Mouse (Mus musculus) midbrain, embryonic 11.5 days (tissue): ENCODE measurements around the gene Ece1. TPM values are rescaled to one million over a fixed set of nuclear protein-coding genes. Genes with fewer than 3 reads are reported as not detected.

Source experiments
- ATAC-seq: fragments of 200-750 bp; cut with Nextera tagmentation; 2 replicates; pipeline ENCODE4 v1.8.0; 2017; ENCODE audit warnings: moderate TSS enrichment, moderate library complexity; ENCODE audit not compliant: low FRiP score
- DNase-seq: peaks from one replicate; pipeline ENCODE4 v3.0.0; 2015; ENCODE audit warnings: low spot score; ENCODE audit errors: missing footprints
- H3K27ac ChIP-seq: fragments of 300-500 bp; sonication (generic); 2 replicates; pipeline ENCODE4 v1.5.1; 2014; ENCODE audit warnings: low read depth, low read length
- H3K27me3 ChIP-seq: fragments of 300-500 bp; sonication (generic); 2 replicates; pipeline ENCODE4 v1.6.1; 2014; ENCODE audit warnings: mild to moderate bottlenecking, low read length, moderate library complexity, mixed read lengths; ENCODE audit not compliant: control insufficient read depth, insufficient read depth
- H3K36me3 ChIP-seq: fragments of 300-500 bp; sonication (generic); 2 replicates; pipeline ENCODE4 v1.6.1; 2014; ENCODE audit warnings: mild to moderate bottlenecking, low read length, moderate library complexity, mixed read lengths; ENCODE audit not compliant: control insufficient read depth, insufficient read depth
- H3K4me1 ChIP-seq: fragments of 300-500 bp; sonication (generic); 2 replicates; pipeline ENCODE4 v1.6.1; 2014; ENCODE audit warnings: low read length; ENCODE audit not compliant: control insufficient read depth, insufficient read depth
- H3K4me2 ChIP-seq: fragments of 300-500 bp; sonication (generic); 2 replicates; pipeline ENCODE4 v1.6.1; 2014; ENCODE audit warnings: mild to moderate bottlenecking, moderate library complexity
- H3K4me3 ChIP-seq: fragments of 300-500 bp; sonication (generic); 2 replicates; pipeline ENCODE4 v1.5.1; 2014; ENCODE audit warnings: low read depth, low read length
- H3K9ac ChIP-seq: fragments of 300-500 bp; sonication (generic); 2 replicates; pipeline ENCODE4 v1.6.1; 2014; ENCODE audit warnings: low read length
- H3K9me3 ChIP-seq: fragments of 300-500 bp; sonication (generic); 2 replicates; pipeline ENCODE4 v1.6.1; 2016; ENCODE audit warnings: low read length; ENCODE audit not compliant: control insufficient read depth
- WGBS: fragments of 180-500 bp; shearing (Covaris S2); extraction: QIAGEN DNeasy Blood & Tissue Kit; methylation state at CpG from one replicate; pipeline ENCODE4 v1.1.7; 2014; 5-methylcytosine and 5-hydroxymethylcytosine counted together
- polyA plus RNA-seq: library from polyadenylated mRNA; unstranded; fragments of >200 nt; fragmentation: Nextera tagmentation; extraction: Ambion mirVana; gene quantifications from 2 replicates; pipeline ENCODE4 v1.2.1, GENCODE M21; 2014

Gene Ece1
- polyA plus RNA-seq, 1 experiment from 2014 or later: 26.6 TPM

DNA sequence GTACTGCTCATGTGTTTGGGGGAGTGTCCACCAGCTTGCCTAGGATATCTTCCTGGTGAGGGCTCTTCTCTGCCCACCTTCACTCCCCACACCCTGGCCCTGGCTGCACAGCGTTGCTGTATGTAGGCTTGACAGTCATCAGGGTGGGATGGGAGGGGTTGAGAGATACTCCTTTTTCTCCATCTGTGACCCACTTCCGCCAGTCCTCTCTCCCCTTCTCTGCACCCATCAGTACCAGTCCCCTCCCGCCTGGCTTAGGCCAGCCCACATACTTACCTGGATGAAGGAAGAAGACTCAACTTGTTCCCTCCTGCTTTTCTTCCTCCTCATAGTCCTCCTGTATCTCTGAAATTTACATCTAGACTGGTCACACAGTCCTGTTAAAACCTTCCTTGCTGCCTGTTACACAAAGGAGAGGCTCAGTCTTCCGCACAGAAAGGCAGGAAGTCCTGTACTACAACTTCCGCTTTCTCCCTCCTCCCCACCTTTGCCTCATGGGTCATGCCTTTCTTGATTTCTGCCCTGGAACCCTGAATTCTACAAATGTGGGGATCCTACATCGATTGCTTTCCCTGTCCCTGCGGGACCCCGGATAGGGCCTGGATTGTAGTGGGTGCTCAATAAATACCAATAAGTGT, 21.6 kb downstream of the Ece1 start:
- 88% methylated on average over 8 of the region's 8 CpGs for WGBS
- no peaks in the 10 kb centered on the region for H3K27me3 ChIP-seq
- no peak for DNase-seq
- no peak overlapping the region for H3K4me3 ChIP-seq
- H3K36me3 ChIP-seq: no peaks in the 10 kb centered on the region
- H3K4me1 ChIP-seq: no peaks in the 10 kb centered on the region
- H3K4me2 ChIP-seq: no peak overlapping the region
- no peak overlapping the region for H3K9ac ChIP-seq
- no peaks in the 10 kb centered on the region for H3K9me3 ChIP-seq
- no peak overlapping the region for H3K27ac ChIP-seq
- no peak; the same call in 1 of the 2 replicates for ATAC-seq

DNA sequence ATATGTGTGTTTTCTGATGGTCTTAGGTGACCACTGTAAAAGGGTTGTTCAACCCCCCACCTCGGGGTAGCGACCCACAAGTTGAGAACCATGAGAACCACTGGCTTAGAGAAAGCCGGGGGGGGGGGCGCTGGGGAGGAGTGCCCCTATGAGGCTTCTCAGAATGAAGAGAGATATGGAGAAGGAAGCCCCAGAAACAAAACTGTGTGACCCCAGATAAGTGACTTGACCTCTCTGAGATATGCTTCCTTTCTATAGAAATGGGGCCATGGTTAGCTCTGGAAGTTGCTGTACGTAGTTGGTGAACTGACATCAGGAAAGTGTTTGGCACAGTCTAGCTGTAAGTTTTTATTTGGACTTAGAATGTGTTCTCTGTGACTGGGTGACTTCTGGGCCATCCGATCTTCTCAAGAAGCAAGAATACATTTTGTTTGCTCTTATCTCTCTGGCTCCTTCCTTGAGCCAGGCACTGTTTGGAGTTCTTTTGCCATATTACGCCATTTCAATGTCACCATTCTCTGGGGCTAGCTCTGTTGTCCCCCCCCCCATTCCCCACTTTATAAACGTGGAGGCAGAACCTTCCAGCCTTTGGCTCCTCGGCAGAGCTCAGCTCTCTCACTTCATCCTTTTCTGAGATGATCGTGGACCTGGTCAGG, 25.4 kb downstream of the Ece1 start:
- DNase-seq (no peak), ATAC-seq (no peak)
- H3K4me3 ChIP-seq: no peak overlapping the region
- H3K9me3 ChIP-seq: no peaks in the 10 kb centered on the region
- no peak overlapping the region for H3K4me2 ChIP-seq
- WGBS: 85% methylated on average over 10 of the region's 10 CpGs
- H3K27ac ChIP-seq: no peak overlapping the region
- H3K27me3 ChIP-seq: no peaks in the 10 kb centered on the region
- no peak overlapping the region for H3K9ac ChIP-seq
- H3K4me1 ChIP-seq: peaks cover 14% of the 10 kb centered on the region
- H3K36me3 ChIP-seq: no peaks in the 10 kb centered on the region

DNA sequence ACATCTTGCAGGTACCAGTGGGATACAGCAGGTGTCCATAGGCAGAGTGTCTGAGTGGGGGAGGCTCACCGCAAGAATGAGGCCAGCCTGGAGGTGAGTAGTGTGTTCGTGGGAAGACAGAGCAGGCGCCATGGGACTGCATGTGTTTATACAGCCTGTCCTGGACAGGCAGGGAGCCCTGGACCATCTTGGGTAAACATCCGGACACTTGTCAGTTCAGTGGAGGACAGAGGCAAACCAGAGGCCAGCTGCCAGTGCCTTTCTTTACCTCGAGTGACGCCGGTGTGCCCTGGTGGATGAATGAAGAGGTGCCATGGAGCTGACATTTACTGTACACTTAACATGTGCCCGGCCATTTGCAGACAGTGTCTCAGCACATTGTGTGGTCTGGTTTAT, 26.0 kb downstream of the Ece1 start:
- H3K9ac ChIP-seq: no peak overlapping the region
- no peak overlapping the region for H3K27ac ChIP-seq
- H3K9me3 ChIP-seq: no peaks in the 10 kb centered on the region
- ATAC-seq (no peak), DNase-seq (no peak)
- no peak overlapping the region for H3K4me3 ChIP-seq
- no peaks in the 10 kb centered on the region for H3K36me3 ChIP-seq
- peaks cover 19% of the 10 kb centered on the region for H3K4me1 ChIP-seq
- 75% methylated on average over 8 of the region's 8 CpGs for WGBS
- H3K27me3 ChIP-seq: no peaks in the 10 kb centered on the region
- no peak overlapping the region for H3K4me2 ChIP-seq

DNA sequence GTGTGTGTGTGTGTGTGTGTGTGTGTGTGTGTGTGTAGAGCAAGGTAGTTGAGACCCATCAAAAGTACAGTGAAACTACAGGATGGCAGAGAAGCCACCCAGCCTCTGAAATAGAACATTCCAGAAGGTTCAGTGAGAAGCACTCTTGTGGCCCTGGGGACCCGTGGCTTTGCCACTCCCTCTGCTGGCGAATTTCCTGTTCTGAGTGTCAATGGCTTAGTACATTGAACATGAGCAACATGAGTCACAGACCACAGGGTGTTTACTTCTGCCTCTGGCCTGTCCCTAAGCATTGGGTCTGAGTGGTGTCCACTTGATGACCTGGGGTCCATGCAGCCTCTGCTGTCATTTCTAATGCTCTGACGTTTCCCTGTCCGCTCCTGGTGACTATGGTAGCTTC, 28.6 kb downstream of the Ece1 start:
- no peak overlapping the region for H3K4me2 ChIP-seq
- WGBS: 84% methylated on average over 4 of the region's 4 CpGs

GRCm38 (mm10) chr4:137891553-137892145, 29.6 kb downstream of the Ece1 start:
- peaks cover 28% of the 10 kb centered on the region for H3K4me1 ChIP-seq
- no peaks in the 10 kb centered on the region for H3K9me3 ChIP-seq
- no peak overlapping the region for H3K9ac ChIP-seq
- peak overlapping the region; percentile 48 for H3K27ac ChIP-seq
- ATAC-seq (peak; percentile 29; the same call in 1 of the 2 replicates), DNase-seq (no peak)
- 22% methylated on average over 4 of the region's 4 CpGs for WGBS
- H3K36me3 ChIP-seq: no peaks in the 10 kb centered on the region
- H3K4me3 ChIP-seq: no peak overlapping the region
- H3K27me3 ChIP-seq: no peaks in the 10 kb centered on the region
- H3K4me2 ChIP-seq: no peak overlapping the region

More for the DNA sequence above, 28.6 kb downstream of the Ece1 start:
- ATAC-seq: no peak
- H3K4me3 ChIP-seq: no peak overlapping the region
- H3K27me3 ChIP-seq: no peaks in the 10 kb centered on the region
- H3K9ac ChIP-seq: no peak overlapping the region
- DNase-seq: no peak
- peaks cover 20% of the 10 kb centered on the region for H3K4me1 ChIP-seq
- no peaks in the 10 kb centered on the region for H3K9me3 ChIP-seq
- H3K36me3 ChIP-seq: no peaks in the 10 kb centered on the region
- H3K27ac ChIP-seq: no peak overlapping the region

- Histone ChIP-seq H3K4me3 (no peak overlapping the region), H3K9me3 (no peaks in the 10 kb centered on the region), H3K4me2 (peak overlapping the region; percentile 15; the same call in 1 of the 2 replicates), H3K4me1 (peaks cover 38% of the 10 kb centered on the region), H3K27me3 (no peaks in the 10 kb centered on the region), H3K9ac (0 out of 2 replicates have a peak overlapping the region, but pooled peaks have one; percentile 9), H3K27ac (peak overlapping the region; percentile 51), H3K36me3 (no peaks in the 10 kb centered on the region)
- ATAC-seq (peak; percentile 82), DNase-seq (peak; percentile 93)
- WGBS: 9% methylated on average over 11 of the region's 11 CpGs
Measured at GRCm38 (mm10) chr4:137892713-137893242, 30.7 kb downstream of the Ece1 start.

- no peaks in the 10 kb centered on the region for H3K36me3 ChIP-seq
- WGBS: 27% methylated on average over 12 of the region's 12 CpGs
- H3K9ac ChIP-seq: peak overlapping the region; percentile 4; the same call in 1 of the 2 replicates
- H3K4me1 ChIP-seq: peaks cover 33% of the 10 kb centered on the region
- ATAC-seq (peak; percentile 56), DNase-seq (no peak)
- no peak overlapping the region for H3K4me2 ChIP-seq
- H3K27me3 ChIP-seq: no peaks in the 10 kb centered on the region
- no peak overlapping the region for H3K4me3 ChIP-seq
- no peaks in the 10 kb centered on the region for H3K9me3 ChIP-seq
- peak overlapping the region; percentile 36; the same call in 1 of the 2 replicates for H3K27ac ChIP-seq
Measured at GRCm38 (mm10) chr4:137896612-137897297, 34.7 kb downstream of the Ece1 start.

DNA sequence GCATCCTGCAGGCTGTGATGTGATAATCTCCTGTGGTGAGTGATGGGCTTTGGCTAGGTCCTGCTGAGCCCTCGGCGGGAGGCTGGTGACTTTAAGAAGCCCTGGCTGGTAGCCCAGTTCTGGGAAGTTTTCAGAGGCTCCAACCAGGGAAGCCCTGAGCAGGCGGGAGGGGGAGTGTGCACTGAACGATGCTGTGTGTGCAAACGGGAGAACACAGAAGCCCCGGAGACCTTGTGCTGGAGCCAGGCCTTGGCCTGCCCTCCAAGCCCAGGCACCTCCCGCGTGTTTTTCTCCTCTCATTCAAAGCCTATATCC, 35.2 kb downstream of the Ece1 start:
- Histone ChIP-seq H3K9ac (peak overlapping the region; percentile 9; the same call in 1 of the 2 replicates), H3K27me3 (no peaks in the 10 kb centered on the region), H3K4me2 (no peak overlapping the region), H3K36me3 (no peaks in the 10 kb centered on the region), H3K9me3 (no peaks in the 10 kb centered on the region), H3K4me1 (peaks cover 30% of the 10 kb centered on the region), H3K27ac (no peak overlapping the region; the same call in 1 of the 2 replicates), H3K4me3 (no peak overlapping the region)
- WGBS: 13% methylated on average over 8 of the region's 8 CpGs
- ATAC-seq (no peak), DNase-seq (no peak)
